Mouse (Mus musculus) lung, adult 2 months (tissue): ENCODE measurements around the gene Tln2. TPM values are rescaled to one million over a fixed set of nuclear protein-coding genes. Genes with fewer than 3 reads are reported as not detected.

Source experiments
- DNase-seq: peaks from one replicate; pipeline ENCODE4 v3.0.0; 2022
- H3K4me1 ChIP-seq: fragments of 200-500 bp; 2 replicates; pipeline ENCODE4 v1.6.1; 2011; ENCODE audit warnings: low read length; ENCODE audit not compliant: control insufficient read depth, insufficient read depth
- H3K4me3 ChIP-seq: fragments of 200-500 bp; replicated peaks from 2 replicates; pipeline ENCODE3; 2011; ENCODE audit warnings: low read depth, mild to moderate bottlenecking, control low read depth, low read length; ENCODE audit errors: extremely low read depth
- CTCF ChIP-seq: fragments of 200-500 bp; IDR thresholded peaks from 2 replicates; pipeline ENCODE4 v1.5.1; 2011; ENCODE audit warnings: mild to moderate bottlenecking, low read length, control low read depth; ENCODE audit not compliant: insufficient read depth
- POLR2A ChIP-seq: fragments of 200-500 bp; IDR thresholded peaks from 2 replicates; pipeline ENCODE4 v1.6.1; 2011; ENCODE audit warnings: low read depth, mild to moderate bottlenecking, control low read depth, low read length, borderline replicate concordance; ENCODE audit errors: extremely low read depth
- WGBS: fragments of 180-500 bp; shearing (Covaris S2); methylation state at CpG from one replicate; pipeline ENCODE4 v1.1.7; 2018; 5-methylcytosine and 5-hydroxymethylcytosine counted together
- polyA plus RNA-seq: library from polyadenylated mRNA; depleted of rRNA; stranded (reverse); fragments of >200 nt; gene quantifications from 2 replicates; pipeline ENCODE4 v1.2.3, GENCODE M21; 2012

Gene Tln2
- polyA plus RNA-seq, 1 experiment: 14.1 TPM

DNA sequence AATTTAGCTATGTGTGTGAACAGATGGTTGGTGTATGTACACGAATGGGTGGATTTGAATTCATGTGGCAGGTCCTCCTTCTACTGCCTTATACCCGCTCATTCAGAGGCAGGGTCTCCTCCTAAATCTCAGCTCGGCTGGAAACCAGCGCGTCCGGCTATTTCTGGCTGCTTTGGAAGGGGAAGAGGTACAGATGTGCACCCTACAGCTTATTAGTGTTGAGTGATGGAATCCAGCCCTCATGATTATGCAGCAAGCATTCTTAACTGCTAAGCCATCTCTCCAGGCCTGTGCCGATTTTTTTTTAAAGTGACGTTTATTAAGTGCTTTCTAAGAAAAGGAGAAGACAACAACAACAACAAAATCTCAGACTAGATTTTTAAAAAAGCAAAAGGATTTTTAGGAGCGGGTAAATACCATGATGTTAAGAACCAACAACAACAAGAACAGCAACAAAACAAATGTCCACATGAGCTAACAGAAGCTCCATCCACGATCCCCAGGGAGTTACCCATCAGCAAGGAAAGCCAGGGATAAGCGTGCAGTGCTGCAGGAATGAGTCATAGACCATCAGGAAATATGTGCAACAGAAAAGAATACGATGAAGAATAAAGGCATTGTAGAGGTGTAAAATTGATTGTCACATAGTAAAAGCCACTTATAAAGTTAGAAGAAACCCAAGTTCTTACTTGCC is 130.2 kb downstream of the Tln2 start:
- 59% methylated on average over 12 of the region's 12 CpGs for WGBS
- Histone ChIP-seq H3K4me1 (no peaks in the 10 kb centered on the region; the same call in 1 of the 2 replicates), H3K4me3 (no peak overlapping the region)
- TF ChIP-seq POLR2A (no peak), CTCF (no peak)
- no peak for DNase-seq

DNA sequence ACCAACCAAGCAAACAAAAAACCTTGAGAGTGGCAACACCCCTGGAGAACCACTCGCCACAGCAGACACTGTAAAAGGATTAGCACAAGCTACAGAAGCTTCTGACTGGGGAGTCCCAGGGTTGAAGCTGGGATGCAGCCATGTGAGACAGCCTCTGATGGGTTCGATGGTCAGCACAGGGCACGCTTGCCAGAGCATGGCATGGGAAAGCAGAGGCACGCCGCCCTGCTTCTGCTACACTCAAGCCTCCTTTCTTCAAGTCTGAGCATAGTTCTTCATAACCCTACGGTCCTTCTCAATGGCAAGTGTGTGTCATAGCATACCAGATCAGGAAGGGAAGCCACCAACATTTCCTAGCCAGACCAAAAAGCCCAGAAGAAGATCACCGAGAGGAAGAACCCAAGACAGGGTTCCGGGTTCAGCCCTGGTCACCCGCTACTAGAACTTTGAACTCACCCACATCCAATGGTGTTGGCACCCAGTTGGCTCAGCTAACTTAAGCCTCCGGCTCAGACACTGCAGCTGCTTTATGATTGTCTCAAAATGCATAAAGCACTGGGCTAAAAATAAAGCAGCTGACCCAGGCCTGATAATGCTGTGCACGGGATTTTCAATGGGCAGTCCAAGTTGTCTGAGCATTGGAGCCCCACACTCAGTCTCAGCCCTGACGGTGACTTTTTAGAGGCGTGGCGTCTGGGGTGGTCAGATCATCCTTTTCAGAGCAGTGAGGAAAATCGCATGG is 131.0 kb downstream of the Tln2 start:
- 72% methylated on average over 15 of the region's 15 CpGs for WGBS
- TF ChIP-seq POLR2A (no peak), CTCF (no peak)
- Histone ChIP-seq H3K4me1 (no peaks in the 10 kb centered on the region; the same call in 1 of the 2 replicates), H3K4me3 (no peak overlapping the region)
- DNase-seq: no peak

DNA sequence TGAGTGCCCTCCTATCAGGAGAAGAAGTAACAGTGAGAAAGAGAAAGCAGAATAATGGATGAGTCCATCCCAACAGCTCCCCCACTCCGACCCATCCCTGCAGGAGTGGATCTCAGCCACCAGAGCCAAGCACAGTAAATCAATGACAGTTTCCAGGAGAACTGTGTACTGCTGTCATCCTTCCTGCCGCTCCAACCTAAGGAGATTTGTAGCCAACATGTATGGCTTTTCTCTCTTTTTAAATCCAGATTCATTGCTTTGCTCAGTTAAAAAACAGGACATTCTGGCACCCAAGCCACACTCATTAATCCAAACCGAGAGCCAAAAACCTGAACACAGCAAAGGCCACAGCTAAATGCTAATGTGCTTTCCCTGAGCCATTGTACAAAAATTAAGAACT is 133.2 kb downstream of the Tln2 start:
- no peak for DNase-seq
- 63% methylated on average over 3 of the region's 3 CpGs for WGBS
- no peak overlapping the region for H3K4me3 ChIP-seq
- H3K4me1 ChIP-seq: no peaks in the 10 kb centered on the region; the same call in 1 of the 2 replicates
- no peak for TF ChIP-seq CTCF
- no peak for TF ChIP-seq POLR2A

DNA sequence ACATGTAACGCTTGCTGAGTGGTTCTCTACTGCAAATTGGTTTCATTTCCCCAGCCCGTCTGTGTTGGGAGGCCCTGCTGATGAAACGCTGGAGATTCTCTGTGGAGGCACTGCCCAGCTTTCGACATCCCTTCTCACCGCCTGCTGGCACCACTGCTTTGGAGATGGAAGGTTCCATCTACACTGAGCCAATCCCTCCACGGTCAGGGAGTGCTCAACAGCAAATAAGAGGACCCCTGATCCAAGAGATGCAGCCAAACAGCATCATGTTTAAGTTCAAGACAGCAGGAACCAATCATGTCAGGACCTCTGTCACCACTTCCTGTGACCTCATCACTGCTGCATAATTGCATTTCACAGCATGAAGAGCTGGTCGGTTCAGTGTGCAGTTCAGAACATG is 135.4 kb downstream of the Tln2 start:
- Histone ChIP-seq H3K4me1 (no peaks in the 10 kb centered on the region), H3K4me3 (no peak overlapping the region)
- 48% methylated on average over 7 of the region's 7 CpGs for WGBS
- no peak for TF ChIP-seq POLR2A
- no peak for TF ChIP-seq CTCF
- DNase-seq: no peak

DNA sequence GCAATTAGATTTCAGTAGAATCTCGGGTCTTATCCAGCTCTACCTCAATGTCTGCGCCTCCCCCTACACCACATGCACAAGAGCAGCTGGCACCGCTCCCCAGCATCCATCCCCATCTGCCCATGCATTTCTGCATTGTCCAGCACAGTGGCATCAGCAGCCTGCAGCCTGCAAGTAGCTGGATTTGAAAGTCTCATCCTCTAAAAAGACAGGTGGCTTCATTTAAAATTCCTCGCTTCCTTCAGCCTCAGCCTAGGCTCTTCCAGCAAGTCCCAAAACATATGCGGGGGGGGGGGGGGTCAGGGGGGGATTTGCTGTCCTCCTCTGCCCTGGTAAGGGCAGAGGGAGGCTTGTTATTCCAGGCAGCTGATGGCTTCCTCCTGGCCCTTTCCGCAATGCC is 141.4 kb downstream of the Tln2 start:
- Histone ChIP-seq H3K4me3 (no peak overlapping the region), H3K4me1 (no peaks in the 10 kb centered on the region)
- no peak for DNase-seq
- 70% methylated on average over 6 of the region's 6 CpGs for WGBS
- no peak for TF ChIP-seq POLR2A
- no peak for TF ChIP-seq CTCF

DNA sequence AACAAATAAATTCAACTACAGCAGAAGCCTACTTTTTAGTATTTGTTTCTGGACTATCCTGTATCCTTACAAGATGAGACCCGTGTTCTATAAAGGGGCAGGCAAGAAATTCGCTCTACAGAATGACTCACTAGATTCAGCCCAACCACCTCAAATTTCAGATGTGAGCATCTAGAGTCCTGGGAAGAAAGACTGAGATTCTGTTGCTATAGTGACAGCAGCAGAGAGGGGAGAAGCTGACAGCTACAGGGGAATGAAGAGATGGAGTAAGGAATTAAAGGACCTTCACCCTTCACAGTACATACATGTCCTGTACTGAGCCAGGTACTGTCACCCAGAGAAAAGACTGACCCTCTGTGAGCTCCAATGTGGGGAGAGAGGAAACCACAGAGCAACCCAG is 148.8 kb downstream of the Tln2 start:
- no peaks in the 10 kb centered on the region for H3K4me1 ChIP-seq
- WGBS: 82% methylated on average over 2 of the region's 2 CpGs
- no peak for DNase-seq
- no peak overlapping the region for H3K4me3 ChIP-seq
- TF ChIP-seq POLR2A: no peak
- no peak for TF ChIP-seq CTCF

DNA sequence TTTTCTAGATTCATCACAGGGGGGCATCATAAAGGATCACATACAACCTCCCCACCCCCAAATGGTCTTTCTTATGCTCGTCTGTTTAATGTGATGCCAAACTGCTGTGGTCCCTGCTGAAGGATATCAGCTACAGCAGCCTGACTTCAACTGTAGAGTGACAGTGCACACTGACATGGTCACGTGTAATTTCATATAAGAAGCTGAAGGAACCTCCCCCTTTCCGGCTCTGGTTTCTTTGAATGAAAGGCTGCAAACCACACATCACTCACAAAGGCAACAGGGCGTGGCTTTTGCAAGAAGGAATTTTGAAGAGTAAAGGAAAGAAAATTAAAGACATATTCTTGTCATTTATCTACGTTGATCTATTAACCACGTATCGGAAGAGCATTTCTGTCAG is 154.8 kb downstream of the Tln2 start:
- WGBS: 74% methylated on average over 7 of the region's 7 CpGs
- TF ChIP-seq CTCF (no peak), POLR2A (no peak)
- DNase-seq: no peak
- H3K4me1 ChIP-seq: no peaks in the 10 kb centered on the region
- no peak overlapping the region for H3K4me3 ChIP-seq

DNA sequence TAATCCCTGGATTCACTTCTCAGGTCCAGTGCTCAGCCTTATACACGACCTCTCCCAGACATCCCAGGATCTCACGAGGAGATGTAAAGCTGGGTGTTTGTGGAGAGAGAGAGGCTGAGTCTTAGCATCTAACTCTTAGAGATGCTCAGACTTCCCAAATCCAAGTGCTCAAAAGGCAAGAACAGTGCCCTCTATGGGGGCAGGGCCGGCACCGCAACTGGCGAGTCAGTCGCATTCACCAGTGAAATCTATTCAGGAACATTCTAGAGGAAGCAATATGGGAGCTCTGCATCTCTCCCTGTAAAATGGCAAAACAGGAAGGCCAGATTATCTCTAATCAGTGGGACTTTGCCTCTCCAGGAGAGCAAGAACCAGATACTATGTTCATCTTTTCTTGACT is 159.9 kb downstream of the Tln2 start:
- no peaks in the 10 kb centered on the region for H3K4me1 ChIP-seq
- WGBS: 91% methylated on average over 6 of the region's 6 CpGs
- DNase-seq: no peak
- H3K4me3 ChIP-seq: no peak overlapping the region
- TF ChIP-seq CTCF (no peak), POLR2A (no peak)

DNA sequence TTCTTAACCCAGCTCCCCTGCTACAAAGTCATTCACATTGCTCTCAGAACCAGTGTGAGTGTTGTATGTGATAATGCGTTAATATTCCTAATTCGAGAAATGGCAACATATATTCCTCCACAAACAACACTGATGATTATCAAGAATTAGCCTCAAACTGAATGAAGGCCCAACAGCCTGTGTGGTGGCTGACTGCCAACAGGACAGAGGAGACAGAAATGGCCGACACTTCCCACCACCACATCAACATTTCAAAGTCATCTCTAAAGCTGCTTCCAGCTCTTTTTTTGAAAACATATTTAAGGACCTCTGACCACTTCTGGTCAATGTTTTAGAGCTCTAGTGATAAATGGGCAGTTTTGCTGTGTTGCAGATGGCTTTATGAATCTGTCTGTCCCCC is 161.7 kb downstream of the Tln2 start:
- DNase-seq: no peak
- TF ChIP-seq POLR2A (no peak), CTCF (no peak)
- Histone ChIP-seq H3K4me3 (no peak overlapping the region), H3K4me1 (no peaks in the 10 kb centered on the region)
- 85% methylated on average over 3 of the region's 3 CpGs for WGBS

DNA sequence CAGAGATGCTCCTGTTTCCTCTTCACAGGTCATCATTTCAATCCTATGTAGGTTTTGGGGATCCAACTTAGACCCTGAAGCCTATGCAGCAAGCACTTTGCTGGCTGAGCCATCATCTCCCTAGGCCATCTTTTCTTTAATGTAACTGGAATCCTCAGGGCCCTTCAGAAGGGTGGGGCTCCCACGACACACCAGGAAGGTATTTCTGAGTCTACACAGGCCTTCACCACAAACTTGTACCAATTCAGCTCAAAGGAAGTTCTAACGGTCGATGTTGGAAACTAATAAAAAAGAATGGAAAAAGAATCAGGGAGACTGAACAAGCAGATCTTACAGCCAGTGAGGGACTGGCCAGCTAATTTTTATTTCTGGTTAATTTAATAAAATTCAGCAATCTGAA is 163.1 kb downstream of the Tln2 start:
- TF ChIP-seq CTCF (no peak), POLR2A (no peak)
- 81% methylated on average over 3 of the region's 3 CpGs for WGBS
- DNase-seq: no peak

More for the DNA sequence above, 163.1 kb downstream of the Tln2 start:
- Histone ChIP-seq H3K4me3 (no peak overlapping the region), H3K4me1 (no peaks in the 10 kb centered on the region)
